Mouse (Mus musculus) lung, adult 2 months (tissue): ENCODE measurements around the gene Lrfn2. TPM values are rescaled to one million over a fixed set of nuclear protein-coding genes. Genes with fewer than 3 reads are reported as not detected.

Source experiments
- DNase-seq: peaks from one replicate; pipeline ENCODE4 v3.0.0; 2022
- H3K4me1 ChIP-seq: fragments of 200-500 bp; 2 replicates; pipeline ENCODE4 v1.6.1; 2011; ENCODE audit warnings: low read length; ENCODE audit not compliant: control insufficient read depth, insufficient read depth
- H3K4me3 ChIP-seq: fragments of 200-500 bp; replicated peaks from 2 replicates; pipeline ENCODE3; 2011; ENCODE audit warnings: low read depth, mild to moderate bottlenecking, control low read depth, low read length; ENCODE audit errors: extremely low read depth
- CTCF ChIP-seq: fragments of 200-500 bp; IDR thresholded peaks from 2 replicates; pipeline ENCODE4 v1.5.1; 2011; ENCODE audit warnings: mild to moderate bottlenecking, low read length, control low read depth; ENCODE audit not compliant: insufficient read depth
- POLR2A ChIP-seq: fragments of 200-500 bp; IDR thresholded peaks from 2 replicates; pipeline ENCODE4 v1.6.1; 2011; ENCODE audit warnings: low read depth, mild to moderate bottlenecking, control low read depth, low read length, borderline replicate concordance; ENCODE audit errors: extremely low read depth
- WGBS: fragments of 180-500 bp; shearing (Covaris S2); methylation state at CpG from one replicate; pipeline ENCODE4 v1.1.7; 2018; 5-methylcytosine and 5-hydroxymethylcytosine counted together
- polyA plus RNA-seq: library from polyadenylated mRNA; depleted of rRNA; stranded (reverse); fragments of >200 nt; gene quantifications from 2 replicates; pipeline ENCODE4 v1.2.3, GENCODE M21; 2012

Lrfn2 gene
- polyA plus RNA-seq, 1 experiment, result not detected

DNA sequence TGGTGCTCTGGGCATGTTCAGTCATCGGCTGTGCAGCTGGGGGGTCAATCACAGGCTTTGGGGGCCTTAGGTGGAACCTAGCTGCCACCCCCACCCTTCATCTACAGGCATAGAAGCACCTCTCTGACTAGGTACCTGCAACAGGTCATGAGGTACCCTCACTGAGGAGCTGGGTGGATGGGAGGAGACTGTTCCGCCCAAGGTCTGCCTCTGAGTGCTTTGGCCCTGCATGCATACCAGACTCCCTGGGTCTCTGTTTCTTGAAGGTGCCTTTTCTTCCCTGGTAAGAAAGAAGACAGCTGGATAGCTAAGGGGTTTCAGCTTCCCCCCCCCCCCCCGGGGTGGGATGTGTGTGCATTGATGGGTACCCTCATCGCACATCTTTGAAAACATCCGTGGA is 98.7 kb downstream of the Lrfn2 start:
- WGBS, result 87% methylated on average over 5 of the region's 5 CpGs
- no peak for DNase-seq
- TF ChIP-seq CTCF (no peak), POLR2A (no peak)
- Histone ChIP-seq H3K4me1 (no peaks in the 10 kb centered on the region), H3K4me3 (no peak overlapping the region)

DNA sequence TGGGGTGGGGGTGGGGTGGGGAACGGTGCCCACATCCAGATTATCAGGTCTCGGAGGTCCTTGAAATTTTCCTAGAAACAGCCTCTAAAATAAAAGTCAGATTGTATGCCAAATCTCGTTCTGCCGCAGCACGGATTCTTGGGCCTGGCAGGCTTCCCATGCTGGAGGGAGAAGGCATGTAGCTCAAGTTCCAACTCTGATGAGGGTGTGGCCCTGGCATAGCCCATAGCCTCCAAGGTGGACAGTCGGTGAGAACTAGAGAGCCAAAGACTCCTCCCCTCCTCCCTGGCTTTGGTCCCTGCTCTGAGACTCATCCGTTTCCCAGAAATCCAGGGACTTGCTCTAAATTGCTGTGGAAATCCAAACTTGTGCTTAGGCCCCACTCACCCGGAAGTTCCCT is 99.6 kb downstream of the Lrfn2 start:
- no peak for TF ChIP-seq POLR2A
- no peak for TF ChIP-seq CTCF
- WGBS, result 40% methylated on average over 8 of the region's 8 CpGs
- DNase-seq, result no peak

DNA sequence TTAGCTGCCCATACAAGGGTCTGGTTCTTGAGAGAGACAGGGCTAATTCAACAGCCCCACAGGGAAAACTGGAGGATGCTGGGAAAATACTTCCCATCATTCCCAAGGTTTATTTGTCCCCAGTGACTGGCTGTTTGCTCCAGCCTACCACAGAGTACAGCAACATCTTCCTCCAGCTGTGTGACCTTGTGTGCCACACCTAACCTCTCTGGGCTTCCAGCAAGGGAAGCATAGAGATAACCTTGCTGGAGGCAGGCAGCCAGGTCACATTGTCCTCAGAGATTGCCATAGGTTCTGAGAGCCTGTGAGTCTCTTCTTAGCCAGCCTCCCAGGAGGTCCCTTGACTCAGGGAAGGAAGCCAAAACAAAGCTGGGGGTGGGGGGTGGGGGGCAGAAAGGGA is 101.1 kb downstream of the Lrfn2 start:
- no peaks in the 10 kb centered on the region for H3K4me1 ChIP-seq
- no peak for DNase-seq
- H3K4me3 ChIP-seq, result no peak overlapping the region
- no peak for TF ChIP-seq CTCF
- no peak for TF ChIP-seq POLR2A

More for the DNA sequence above, 99.6 kb downstream of the Lrfn2 start:
- Histone ChIP-seq H3K4me1 (no peaks in the 10 kb centered on the region), H3K4me3 (no peak overlapping the region)

DNA sequence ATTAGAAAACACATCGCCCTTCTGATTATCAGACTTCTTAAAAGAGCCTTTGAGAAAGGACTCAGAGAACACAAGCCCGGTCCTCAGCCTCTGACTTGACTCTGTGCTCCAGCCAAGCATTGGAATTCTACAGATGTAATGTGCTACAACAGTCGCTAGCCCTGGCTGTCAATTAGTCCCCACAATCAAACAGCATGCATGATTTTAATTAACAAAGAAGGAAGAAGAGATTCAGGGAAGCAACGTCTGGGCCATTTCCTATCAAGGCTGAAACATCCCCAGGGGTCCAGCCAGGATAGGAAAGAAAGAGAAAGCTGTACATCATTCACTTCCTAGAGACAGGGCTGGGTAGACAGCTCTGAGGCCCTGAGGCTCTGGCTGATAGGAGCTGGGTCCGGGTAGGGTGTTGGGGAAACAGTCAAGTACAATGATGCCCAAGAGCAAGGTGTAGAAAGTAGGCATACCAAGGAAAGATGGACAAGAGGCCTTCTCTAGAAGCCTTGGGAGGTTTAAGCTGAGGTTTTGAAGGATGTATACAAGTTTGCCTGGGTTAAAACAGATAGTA is 101.6 kb downstream of the Lrfn2 start:
- WGBS, result 48% methylated on average over 5 of the region's 5 CpGs
- no peaks in the 10 kb centered on the region for H3K4me1 ChIP-seq
- DNase-seq, result no peak
- TF ChIP-seq CTCF, result no peak
- TF ChIP-seq POLR2A, result no peak
- H3K4me3 ChIP-seq, result no peak overlapping the region

DNA sequence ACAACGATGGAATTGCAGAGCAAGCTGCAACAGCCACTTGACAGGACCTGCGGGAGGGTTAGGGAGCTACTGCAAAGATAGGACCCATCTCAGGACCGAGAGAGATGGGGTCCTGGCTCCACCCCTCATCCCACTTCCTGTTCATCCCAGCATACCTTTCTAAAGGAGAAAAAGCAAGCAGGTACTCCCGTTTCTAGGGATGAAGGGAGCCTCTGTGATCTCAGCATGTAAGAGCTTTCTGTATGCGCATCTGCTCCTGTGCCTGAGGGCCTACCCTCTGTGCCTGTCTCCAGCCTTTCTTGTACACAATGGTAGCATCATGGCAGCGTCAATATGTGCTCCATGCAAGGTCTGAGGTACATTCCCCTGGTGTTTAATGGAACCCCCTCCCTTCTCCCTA is 102.9 kb downstream of the Lrfn2 start:
- Histone ChIP-seq H3K4me1 (no peaks in the 10 kb centered on the region), H3K4me3 (no peak overlapping the region)
- no peak for DNase-seq
- 65% methylated on average over 6 of the region's 6 CpGs for WGBS
- TF ChIP-seq CTCF, result no peak
- TF ChIP-seq POLR2A, result no peak

DNA sequence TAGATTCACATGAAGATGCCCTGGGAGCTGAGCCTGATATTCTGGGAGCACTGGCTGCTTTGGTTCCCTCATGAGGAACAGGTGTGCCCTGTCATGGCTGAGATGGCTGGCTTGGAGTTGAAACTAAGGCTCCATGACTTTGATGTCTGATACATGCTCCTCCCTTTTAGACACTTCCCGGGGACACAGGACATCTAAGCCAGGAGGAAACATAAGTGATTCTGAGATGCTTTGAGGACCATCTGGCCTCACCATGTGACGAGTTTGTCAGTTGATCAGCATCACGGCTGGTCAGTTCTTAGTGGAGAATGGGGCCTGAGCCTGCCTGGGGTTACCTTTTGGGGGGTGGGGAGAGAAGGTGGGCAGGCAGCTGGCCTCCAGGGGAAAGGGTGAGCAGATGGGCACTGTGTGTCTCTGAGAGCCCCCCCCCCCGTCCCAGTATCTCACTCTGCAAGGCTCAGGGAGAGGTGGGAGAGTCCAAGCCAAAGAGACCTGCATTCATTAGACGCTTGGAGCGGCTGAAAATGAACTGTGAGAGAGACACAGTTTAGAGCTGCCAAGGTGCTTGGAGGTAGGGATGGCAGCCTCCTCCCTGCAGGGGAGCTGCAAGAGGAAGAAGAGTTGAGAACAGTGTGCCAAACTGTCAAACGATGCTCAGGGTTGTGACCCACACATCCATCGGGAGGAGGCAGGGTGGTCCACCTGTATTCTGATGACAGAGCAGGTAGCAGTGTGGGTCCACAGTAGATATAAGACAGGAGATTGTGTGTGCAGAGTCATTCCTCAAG is 105.2 kb downstream of the Lrfn2 start:
- Histone ChIP-seq H3K4me1 (no peaks in the 10 kb centered on the region), H3K4me3 (no peak overlapping the region)
- WGBS, result 64% methylated on average over 8 of the region's 8 CpGs
- no peak for DNase-seq
- no peak for TF ChIP-seq CTCF
- no peak for TF ChIP-seq POLR2A

DNA sequence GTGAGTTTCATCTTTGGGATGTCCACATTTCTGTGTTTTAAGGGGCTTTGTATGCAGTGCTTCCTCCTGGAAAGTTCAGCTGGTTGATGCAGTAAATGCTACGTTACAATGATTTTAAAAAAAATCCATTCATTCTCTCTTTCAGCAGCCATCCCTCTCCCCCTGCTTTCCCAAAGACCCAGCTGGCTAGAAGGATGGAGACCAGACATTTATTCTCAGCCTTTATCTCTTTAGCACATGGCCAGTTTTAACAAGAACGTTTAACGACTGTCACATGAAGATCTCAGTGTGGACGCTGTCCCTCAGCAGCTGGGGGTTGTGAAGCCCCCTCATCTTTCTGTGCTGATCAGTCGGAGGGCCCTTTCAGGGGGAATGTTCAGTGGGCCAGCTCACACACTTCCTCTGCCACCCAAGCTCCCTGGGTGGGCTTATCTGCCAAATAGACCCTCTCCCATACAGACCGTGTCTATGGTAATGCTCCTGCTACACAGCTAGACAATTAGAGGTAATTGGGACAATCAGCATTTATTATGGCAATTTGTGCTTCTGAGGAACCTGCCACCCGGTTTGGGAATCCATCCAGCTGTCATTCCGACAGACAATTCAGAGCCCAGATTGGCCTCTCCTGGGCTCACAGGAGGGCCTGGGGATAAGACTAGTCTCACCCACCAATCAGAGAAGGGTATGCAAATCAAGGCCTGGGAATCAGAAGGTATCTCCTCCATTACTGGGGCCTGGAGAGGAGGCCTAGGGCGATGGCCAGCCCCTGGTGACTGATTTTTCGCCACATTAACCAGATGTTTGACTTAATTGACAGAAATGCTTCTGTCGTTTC is 111.8 kb downstream of the Lrfn2 start:
- Histone ChIP-seq H3K4me1 (no peaks in the 10 kb centered on the region), H3K4me3 (no peak overlapping the region)
- no peak for DNase-seq
- WGBS, result 31% methylated on average over 11 of the region's 11 CpGs
- TF ChIP-seq CTCF (no peak), POLR2A (no peak)

DNA sequence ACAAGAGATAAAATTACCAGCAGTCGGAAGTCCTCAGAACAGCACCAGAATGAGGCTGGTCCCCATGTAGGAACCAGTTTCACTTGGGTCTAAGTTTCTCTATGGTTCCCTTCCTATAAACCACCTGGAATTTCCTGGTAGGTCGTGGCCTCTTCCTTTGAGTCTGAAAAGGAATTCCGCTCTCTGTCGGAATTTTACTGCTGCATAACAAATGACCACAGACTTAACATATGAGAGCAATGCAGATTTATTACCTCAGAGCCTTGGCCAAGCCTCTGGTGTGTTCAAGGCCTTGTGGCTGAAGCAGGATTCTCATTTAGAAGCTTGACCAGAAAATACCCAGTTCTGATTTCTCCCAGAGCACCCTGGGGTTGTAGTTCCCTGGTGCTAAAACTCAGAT is 115.7 kb downstream of the Lrfn2 start:
- no peak for TF ChIP-seq CTCF
- no peak for TF ChIP-seq POLR2A
- 57% methylated on average over 4 of the region's 4 CpGs for WGBS
- Histone ChIP-seq H3K4me1 (no peaks in the 10 kb centered on the region), H3K4me3 (no peak overlapping the region)
- DNase-seq, result no peak

DNA sequence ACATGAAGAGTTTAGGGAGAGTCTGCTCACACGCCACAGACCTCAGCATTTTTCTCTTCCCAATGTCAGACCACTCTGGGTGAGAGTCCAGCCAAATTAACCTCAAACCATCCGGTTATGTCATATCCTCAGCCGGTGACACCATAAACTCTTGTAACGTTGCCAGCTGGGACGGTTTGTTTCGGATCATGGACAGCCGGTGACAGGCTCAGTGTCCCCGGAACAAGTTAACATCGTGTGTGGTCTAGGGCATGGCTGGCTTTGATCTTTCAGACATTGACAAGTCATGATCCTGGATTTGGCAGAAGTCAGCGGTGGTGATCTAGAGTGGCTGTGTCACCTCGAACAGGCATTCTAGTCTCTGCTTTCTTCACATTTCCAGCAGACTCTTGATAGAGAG is 119.1 kb downstream of the Lrfn2 start:
- H3K4me1 ChIP-seq, result no peaks in the 10 kb centered on the region
- TF ChIP-seq POLR2A (no peak), CTCF (no peak)
- H3K4me3 ChIP-seq, result no peak overlapping the region
- DNase-seq, result no peak
- WGBS, result 73% methylated on average over 11 of the region's 11 CpGs
